Mouse (Mus musculus) T-cell, adult 66 days (primary cell): ENCODE measurements around the gene Sbno2. TPM values are rescaled to one million over a fixed set of nuclear protein-coding genes. Genes with fewer than 3 reads are reported as not detected.

ENCODE experiments used
- total RNA-seq, 2 experiments: library from RNA; stranded (reverse); gene quantifications; 3 replicates in 1 of 2; 4 replicates in 1 of 2; pipeline ENCODE4 v1.2.4; 2023

The Sbno2 gene
- 10 to 100 TPM; 97.7 to 98.5 TPM for total RNA-seq

GRCm38 (mm10) chr10:80105460-80105859 lies at the start of gene Sbno2:
Gene Sbno2 (minus strand): TSS chr10:80105571.

DNA sequence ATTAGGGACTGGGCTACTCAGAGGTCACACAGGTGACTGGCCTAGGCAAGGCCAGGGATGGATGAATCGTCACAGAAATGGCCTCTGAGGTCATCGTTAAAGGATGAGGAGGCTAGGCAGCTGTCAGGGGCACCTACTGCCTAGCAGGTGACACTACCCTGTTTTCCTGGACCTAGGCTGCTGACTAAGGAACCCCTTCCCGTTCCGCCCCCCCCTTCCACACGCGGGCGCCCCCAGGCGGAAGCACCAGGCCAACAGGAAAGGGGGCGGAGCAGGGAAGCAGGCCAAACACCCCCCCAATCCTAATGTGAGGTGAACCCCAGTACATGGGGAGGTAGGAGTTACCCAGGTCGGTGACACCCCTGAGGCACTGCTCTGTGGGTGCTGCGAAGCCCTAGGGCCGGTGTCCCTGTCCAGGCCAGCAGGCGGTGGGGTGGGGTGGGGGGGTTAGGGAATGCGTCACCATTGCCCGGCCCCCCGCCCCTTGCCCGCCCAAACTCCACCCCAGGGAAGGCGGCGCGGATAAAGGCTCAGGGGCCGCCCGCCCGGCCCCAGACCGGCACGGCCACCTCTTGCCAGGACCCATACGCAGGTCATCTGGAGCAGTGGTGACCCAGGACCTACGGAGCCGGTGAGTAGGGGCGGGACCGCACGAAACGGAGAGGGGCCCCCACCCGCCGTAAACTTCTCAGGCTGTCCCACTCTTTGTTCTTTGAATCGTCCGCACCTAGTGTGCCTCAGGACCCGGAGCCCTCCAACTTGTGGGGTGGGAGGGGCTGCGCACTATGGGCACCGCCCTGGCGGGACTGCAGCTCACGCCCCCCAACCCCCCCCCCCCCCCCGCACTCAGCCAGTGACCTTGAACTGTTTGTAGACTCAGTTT lies 42.6 kb upstream of the Sbno2 start, which contains the start of gene Midn:
Midn (plus strand) TSS at position 554 of the 883 bp plus-strand sequence.

DNA sequence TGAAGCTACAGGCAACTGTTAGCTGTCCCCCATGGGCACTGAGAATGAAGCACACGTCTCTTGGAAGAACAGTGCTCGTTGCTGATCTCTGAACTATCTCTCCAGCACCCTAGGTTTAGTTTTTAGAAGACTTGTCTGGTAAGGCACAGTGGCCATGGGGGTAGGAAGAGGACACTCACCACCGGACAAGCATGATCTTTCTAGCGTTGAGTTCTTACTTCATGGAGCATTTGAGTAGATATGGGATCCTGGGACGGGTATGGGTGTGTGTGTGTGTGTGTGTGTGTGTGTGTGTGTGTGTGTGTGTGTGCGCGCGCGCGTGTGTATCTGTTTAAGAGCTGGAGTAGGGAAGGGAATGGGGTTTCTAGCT lies 35.3 kb upstream of the Sbno2 start, which contains the start of gene Cbarp:
Cbarp (minus strand) TSS at position 170 of the 370 bp plus-strand sequence.

GRCm38 (mm10) chr10:80138553-80139438 lies 33.4 kb upstream of the Sbno2 start, which contains the start of gene Atp5d:
Gene Atp5d (plus strand): TSS chr10:80138632.

GRCm38 (mm10) chr10:80115290-80115943 lies 10.0 kb upstream of the Sbno2 start, which contains the start of gene Stk11:
Gene Stk11 (plus strand): TSS chr10:80115803.

DNA sequence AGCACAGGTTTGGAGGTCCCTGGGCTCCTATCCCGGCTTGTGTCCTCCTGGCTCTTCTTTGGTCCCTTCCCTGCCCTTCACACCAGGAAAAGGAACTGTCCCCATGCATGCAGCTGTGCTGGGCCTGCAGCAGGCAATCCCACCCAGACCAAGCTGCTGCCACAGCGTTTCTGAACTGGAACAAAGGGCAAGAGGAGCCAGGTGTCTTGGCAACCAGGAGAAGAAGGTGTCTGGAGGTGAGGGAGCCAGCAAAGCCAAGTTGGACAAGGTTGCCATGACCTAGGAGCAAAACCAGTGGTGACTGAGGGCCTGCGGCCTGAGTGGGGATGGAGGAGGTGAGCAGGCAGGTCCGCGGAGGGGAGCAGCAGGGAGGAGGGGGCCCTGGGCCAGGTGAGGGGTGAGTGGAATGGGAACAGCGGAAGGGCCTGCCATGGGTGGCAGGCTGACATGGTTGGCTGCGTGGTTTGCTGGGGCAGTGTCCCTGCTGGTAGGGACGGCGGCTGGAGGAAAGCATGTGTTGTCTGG lies 58.3 kb downstream of the Sbno2 start, which contains the start of gene Gpx4:
Gpx4 (plus strand) TSS at position 126 of the 525 bp plus-strand sequence.

GRCm38 (mm10) chr10:80039559-80039979 lies 65.8 kb downstream of the Sbno2 start, which contains the start of gene Polr2e:
Gene Polr2e (minus strand): TSS chr10:80039795.

GRCm38 (mm10) chr10:80016511-80016910 lies 88.9 kb downstream of the Sbno2 start, which contains the start of gene Arhgap45:
Gene Arhgap45 (plus strand): TSS chr10:80016653.

Other genes starting within 250 kb of the Sbno2 start
- gene Prtn3, start 231.1 kb downstream of the Sbno2 start, total RNA-seq, result not detected
- gene Plppr3, start 230.9 kb downstream of the Sbno2 start, total RNA-seq, result not detected
- gene Elane, start 219.3 kb downstream of the Sbno2 start, total RNA-seq, result under 1 TPM in 1 of 2 experiments, not detected in 1; 0.58 TPM
- gene Cfd, start 214.7 kb downstream of the Sbno2 start, total RNA-seq, result not detected
- 10 to 100 TPM; 62.1 to 71.7 TPM for gene Med16, start 196.6 kb downstream of the Sbno2 start, total RNA-seq
- not detected for gene Gm26602, start 194.7 kb downstream of the Sbno2 start, total RNA-seq
- gene Kiss1r, start 188.6 kb downstream of the Sbno2 start, total RNA-seq, result 1 to 10 TPM in 1 of 2 experiments, under 1 TPM in 1; 0.98 to 1.2 TPM
- 100 to 1,000 TPM in 1 of 2 experiments, 10 to 100 TPM in 1; 99.7 to 103 TPM for gene R3hdm4, start 184.4 kb downstream of the Sbno2 start, total RNA-seq
- gene Arid3a, start 178.5 kb downstream of the Sbno2 start, total RNA-seq, result 10 to 100 TPM in 1 of 2 experiments, 1 to 10 TPM in 1; 9.3 to 12.5 TPM
- gene Wdr18, start 145.4 kb downstream of the Sbno2 start, total RNA-seq, result 10 to 100 TPM; 54.5 to 63.1 TPM
- gene Grin3b, start 134.9 kb downstream of the Sbno2 start, total RNA-seq, result under 1 TPM in 1 of 2 experiments, not detected in 1; 0.89 TPM
- gene Tmem259, start 121.2 kb downstream of the Sbno2 start, total RNA-seq, result 100 to 1,000 TPM; 152 to 155 TPM
- 100 to 1,000 TPM; 509 to 532 TPM for gene Cnn2, start 117.0 kb downstream of the Sbno2 start, total RNA-seq
- gene Abca7, start 109.1 kb downstream of the Sbno2 start, total RNA-seq, result 10 to 100 TPM; 75.4 to 82.6 TPM
- 100 to 1,000 TPM; 853 to 885 TPM for gene Arhgap45, start 88.9 kb downstream of the Sbno2 start, total RNA-seq
- 10 to 100 TPM; 71.1 to 85.2 TPM for gene Polr2e, start 65.8 kb downstream of the Sbno2 start, total RNA-seq
- gene Gpx4, start 58.4 kb downstream of the Sbno2 start, total RNA-seq, result 100 to 1,000 TPM; 155 to 180 TPM
- 100 to 1,000 TPM; 136 to 156 TPM for gene Stk11, start 10.2 kb upstream of the Sbno2 start, total RNA-seq
- 100 to 1,000 TPM; 157 to 178 TPM for gene Atp5d, start 33.1 kb upstream of the Sbno2 start, total RNA-seq
- gene Cbarp, start 35.3 kb upstream of the Sbno2 start, total RNA-seq, result 10 to 100 TPM; 28.2 to 29.0 TPM
- 100 to 1,000 TPM; 102 to 113 TPM for gene Midn, start 42.7 kb upstream of the Sbno2 start, total RNA-seq
- 100 to 1,000 TPM; 113 to 134 TPM for gene Cirbp, start 60.4 kb upstream of the Sbno2 start, total RNA-seq
- gene 1600002K03Rik, start 67.4 kb upstream of the Sbno2 start, total RNA-seq, result 10 to 100 TPM; 15.1 to 16.3 TPM
- under 1 TPM; 0.27 to 0.41 TPM for gene Efna2, start 73.9 kb upstream of the Sbno2 start, total RNA-seq
- 10 to 100 TPM; 76.1 to 76.3 TPM for gene Mum1, start 120.9 kb upstream of the Sbno2 start, total RNA-seq
- gene Ndufs7, start 143.6 kb upstream of the Sbno2 start, total RNA-seq, result 100 to 1,000 TPM in 1 of 2 experiments, 10 to 100 TPM in 1; 99.2 to 104 TPM
- not detected for gene Gamt, start 155.4 kb upstream of the Sbno2 start, total RNA-seq
- gene Dazap1, start 155.9 kb upstream of the Sbno2 start, total RNA-seq, result 100 to 1,000 TPM; 175 to 182 TPM
- gene Rps15, start 186.9 kb upstream of the Sbno2 start, total RNA-seq, result 1,000 to 10,000 TPM; 3,585 to 3,724 TPM
- 1 to 10 TPM in 1 of 2 experiments, under 1 TPM in 1; 0.09 to 1.0 TPM for gene Apc2, start 190.4 kb upstream of the Sbno2 start, total RNA-seq
- gene 2310011J03Rik, start 215.0 kb upstream of the Sbno2 start, total RNA-seq, result 10 to 100 TPM; 25.0 to 28.7 TPM
- 1 to 10 TPM; 2.9 to 3.1 TPM for gene Pcsk4, start 223.9 kb upstream of the Sbno2 start, total RNA-seq
- gene Reep6, start 224.4 kb upstream of the Sbno2 start, total RNA-seq, result under 1 TPM in 1 of 2 experiments, not detected in 1; 0.90 TPM
- not detected for gene Adamtsl5, start 242.8 kb upstream of the Sbno2 start, total RNA-seq